Mouse (Mus musculus) skeletal muscle tissue, adult 2 months (tissue): ENCODE data around the gene Fkbp5.

ENCODE experiments used
- DNase-seq: peaks from one replicate; pipeline ENCODE4 v3.0.0-alpha.2; 2012; ENCODE audit warnings: low read depth, low spot score

Fkbp5 gene

GRCm38 (mm10) chr17:28523355-28524008 lies 6.2 kb upstream of the Fkbp5 start:
- DNase-seq: no peak

DNA sequence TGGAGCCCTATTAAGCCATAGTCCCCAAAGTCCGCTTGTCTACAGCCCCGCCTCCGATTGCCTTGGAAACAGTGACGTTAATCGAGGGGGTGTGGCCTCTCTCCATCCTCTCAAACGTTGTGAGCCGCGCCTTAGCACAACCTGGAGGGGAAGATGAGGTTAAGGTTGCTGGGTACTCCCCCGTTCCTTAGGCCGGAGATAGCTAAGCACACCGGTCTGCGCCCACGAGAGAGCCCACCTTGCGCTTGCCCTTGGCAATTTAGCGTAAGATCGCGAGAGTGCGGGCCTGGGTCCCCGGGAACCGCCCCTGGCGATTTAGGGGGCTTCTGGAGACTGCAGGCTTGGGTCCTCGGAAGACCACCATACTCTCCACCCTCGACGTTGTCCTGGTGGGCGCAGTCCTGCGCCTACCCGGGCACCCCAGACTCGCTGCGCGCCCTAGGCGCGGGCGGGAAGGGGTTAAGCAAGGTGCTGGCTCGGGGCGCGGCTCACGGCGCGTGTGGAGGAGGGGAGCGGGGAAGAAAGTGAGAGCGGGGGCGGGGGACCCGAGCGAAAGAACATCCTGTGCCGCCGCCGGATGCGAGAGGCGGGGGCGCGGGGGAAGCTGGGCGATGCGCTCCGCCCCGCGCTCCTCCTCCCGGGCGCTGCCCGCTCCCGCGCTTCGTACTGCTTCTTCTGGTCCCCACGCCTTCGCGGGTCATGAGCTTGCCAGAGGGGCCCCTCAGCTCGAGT lies 5.5 kb upstream of the Fkbp5 start:
- peak; percentile 90 for DNase-seq

DNA sequence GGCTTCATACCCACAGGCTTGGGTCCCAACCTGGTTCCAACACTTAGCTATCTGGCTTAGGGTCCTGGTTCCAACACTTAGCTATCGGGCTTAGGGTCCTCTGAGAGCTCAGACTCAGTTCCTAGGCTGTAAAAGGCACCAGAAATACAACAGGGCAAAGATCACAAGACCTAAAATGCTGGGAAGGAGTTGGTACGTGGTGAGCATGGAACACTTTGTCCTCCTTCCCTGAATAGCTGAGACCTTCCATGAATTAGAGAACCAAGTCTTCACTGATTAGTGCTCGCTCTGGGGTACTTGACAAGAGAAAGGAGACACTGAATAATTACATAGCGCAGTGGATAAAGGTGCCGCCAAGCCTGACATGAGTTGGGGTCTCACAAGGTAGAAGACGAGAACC lies 4.6 kb upstream of the Fkbp5 start:
- DNase-seq: no peak

DNA sequence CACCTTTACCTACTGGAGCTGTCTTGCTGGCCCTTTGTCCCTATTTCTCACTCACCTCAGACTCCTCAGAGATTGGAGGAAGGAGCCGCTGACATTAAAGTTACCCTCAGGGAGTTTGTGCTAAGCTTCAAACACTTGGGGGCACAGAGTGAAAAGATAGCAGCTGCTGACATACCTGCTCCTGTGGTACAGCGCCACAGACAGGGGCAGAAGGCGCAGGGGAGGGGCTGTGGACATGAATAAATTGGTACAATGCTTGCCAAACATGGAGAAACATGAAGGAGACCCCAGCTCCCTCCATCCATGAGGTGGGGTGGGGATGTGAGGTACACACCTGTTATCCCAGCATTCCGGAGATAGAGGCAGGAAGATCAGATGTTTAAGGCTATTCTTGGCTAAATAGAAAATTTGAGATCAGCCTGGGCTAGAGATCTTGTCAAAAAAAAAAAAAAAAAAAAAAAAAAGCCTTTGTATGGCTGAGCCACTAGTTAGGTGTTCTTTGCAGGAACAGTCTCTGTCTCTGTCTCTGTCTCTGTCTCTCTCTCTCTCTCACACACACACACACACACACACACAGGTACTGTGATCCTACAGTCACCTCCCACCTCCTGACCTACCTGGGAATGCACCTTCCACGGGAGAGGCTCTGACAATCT lies 3.9 kb upstream of the Fkbp5 start:
- DNase-seq: no peak

GRCm38 (mm10) chr17:28520561-28520960 lies 3.2 kb upstream of the Fkbp5 start:
- no peak for DNase-seq

DNA sequence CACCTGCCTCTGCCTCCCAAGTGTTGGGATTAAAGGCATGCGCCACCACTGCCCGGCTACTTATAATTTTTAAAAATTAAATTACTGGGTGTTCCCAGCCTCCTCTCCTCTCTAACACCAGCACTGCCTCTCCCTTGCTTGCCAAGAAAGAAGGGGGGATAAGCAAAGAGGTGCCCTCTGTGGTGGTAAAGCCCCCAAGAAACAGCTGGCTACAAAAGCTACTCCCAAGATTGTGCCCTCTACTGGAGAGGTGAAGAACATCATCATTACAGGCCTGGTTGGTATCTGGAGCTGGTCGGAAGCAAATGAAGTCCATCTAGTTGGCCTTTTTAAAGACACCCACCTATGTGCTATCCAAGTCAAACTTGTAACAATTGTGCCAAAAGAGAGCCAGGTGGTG lies 2.5 kb upstream of the Fkbp5 start:
- DNase-seq: no peak

DNA sequence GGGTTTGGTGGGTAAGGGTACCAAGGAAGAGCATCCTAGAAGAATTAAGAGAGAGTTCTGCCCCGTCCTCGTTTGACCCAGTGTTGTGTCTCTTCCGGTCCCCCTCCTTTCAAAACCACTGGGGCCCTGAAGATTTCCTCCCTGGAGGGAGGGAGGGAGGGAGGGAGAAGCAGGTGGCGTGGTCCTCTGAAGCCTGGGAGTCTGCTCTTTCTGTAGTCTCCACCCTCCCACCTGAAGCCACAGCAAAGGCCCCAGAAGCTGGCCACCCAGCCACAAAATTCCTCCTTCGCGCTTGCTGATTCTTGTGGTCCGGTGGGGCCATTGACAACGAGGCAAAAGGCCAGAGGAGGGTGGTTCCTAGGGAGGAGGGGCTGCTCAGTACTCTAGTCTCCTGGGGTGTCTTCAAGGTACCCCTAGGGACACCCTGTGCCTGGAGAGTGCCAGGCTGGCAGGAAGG lies 1.3 kb upstream of the Fkbp5 start:
- DNase-seq: no peak

DNA sequence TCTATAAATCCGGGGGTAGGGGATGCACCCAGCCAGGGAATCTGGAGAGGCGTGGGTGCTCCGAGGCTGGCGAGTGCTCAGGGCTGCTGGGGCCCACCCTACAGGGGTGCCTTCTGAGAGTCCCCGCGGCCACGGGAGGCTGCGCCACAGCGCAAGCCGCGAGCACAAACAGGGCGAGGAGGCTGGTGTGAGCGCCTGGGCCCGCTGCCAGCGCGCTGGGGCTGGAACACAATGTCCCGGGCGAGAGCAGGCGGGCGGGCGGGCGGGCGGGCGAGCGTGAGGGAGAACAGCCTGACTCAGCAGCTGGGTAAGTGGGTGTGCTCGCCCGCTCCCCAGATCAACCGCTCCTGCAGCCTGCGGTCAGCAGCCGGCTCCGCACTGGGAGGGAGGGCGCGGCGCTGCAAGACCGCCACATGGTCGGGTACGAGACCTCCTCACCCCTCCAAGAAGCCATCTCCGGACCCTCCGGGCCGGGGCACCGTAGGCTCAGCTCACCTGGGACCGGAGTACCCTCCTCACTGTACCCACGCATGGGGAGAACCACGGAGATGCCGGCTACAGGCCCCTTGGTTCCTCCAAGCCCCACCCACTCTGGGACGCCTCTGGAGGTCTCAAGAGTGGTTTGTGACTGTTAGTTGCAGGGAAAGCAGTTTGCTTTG lies 758 bp upstream of the Fkbp5 start:
- DNase-seq: peak; percentile 96

DNA sequence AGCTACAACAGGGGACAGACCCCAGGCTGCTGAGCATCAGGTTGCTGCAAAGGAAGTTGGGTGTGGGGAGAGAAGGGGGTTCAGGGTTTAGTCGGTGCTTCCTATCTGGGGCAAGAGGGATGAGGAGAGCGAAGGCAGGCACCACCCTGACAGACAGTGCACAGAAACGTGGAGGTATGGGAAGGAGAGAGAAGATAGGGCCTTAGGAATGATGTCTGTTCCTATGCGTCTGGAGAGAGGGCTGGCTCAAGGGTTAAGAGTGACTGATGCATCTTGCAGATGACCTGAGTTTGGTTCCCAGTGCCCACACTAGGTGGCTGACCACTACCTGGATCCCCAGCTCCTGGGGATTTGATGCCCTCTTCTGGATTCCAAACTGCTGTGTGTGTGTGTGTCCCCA lies 446 bp downstream of the Fkbp5 start:
- DNase-seq: no peak

DNA sequence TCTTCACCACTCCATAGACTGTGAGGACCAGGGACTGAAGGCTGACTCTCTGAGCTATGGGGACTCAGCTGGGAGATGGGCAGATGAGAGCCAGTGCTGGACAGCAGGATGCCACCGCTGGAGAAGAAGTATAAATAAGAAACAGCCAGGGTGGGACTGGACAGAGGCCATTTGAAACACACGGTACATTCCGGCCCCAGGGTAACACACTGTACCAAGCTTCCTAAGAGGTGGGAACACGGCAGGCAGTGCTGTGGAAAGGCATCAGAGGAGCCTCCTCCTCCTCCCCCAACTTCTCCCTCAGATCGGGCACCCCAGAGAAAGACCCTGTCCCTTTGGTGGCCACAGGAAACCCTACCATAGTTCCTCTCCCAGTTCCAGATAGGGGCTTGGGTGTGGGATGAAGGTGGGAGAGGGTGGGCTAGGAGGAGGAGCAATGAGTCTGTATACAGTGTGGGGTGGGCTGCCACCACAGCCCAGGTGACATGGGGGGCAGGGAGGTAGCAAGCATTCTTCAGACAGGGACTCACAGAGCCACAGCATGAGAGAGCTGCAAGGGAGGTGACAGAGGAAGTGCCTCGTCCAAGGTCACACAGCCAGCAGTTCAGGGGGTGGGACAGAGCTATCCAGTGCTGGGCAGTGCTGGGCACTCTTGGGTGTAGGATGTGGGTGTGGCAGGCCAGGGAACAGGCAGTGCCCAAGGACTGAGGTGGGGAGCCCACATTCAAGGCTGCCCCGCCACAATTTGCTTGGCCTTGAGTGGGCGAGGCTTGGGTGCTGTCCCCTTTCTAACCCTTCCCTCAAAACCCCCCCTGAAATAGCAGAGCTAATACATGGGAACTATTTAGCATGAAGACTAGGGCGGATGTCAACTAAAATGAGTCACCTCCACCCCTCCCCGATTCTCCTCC lies 1.6 kb downstream of the Fkbp5 start:
- DNase-seq: no peak

GRCm38 (mm10) chr17:28514555-28514954 lies 2.8 kb downstream of the Fkbp5 start:
- no peak for DNase-seq

DNA sequence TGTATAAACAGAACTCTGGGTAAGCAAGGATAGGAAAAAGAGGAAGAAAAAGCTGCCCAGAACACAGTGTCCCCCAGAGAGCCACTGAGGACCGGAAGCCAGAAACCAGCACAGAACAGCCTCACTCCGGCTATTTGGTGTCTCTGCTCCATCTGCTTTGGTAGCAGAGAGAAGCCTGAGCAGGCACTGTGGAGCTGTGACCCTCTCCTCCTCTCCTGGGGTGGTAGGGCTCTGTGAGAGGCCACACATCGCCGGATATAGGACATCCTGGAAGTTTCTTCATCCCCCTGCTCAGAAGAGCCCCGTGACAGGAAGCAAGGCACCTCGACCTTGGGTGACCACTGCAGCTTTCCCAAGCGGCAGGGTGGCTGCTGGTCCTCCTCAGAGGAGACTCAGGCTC lies 3.5 kb downstream of the Fkbp5 start:
- DNase-seq: no peak

DNA sequence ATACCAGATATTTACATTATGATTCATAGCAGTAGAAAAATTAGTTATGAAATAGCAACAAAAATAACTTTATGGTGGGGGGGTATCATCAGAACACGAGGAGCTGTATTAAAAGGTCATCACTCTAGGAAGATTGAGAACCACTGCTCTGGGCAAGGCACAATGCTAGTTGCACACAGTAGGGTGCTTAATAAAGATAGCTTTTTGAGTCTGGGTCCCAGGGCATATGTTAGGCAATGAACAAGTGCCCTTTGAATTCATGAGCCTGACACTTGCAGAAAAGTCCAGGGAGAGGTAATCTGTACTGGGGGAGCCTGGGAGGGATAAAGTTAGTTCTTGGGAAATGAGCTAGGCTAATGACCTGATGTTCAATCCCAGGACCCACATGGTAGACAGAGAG lies 4.0 kb downstream of the Fkbp5 start:
- no peak for DNase-seq

DNA sequence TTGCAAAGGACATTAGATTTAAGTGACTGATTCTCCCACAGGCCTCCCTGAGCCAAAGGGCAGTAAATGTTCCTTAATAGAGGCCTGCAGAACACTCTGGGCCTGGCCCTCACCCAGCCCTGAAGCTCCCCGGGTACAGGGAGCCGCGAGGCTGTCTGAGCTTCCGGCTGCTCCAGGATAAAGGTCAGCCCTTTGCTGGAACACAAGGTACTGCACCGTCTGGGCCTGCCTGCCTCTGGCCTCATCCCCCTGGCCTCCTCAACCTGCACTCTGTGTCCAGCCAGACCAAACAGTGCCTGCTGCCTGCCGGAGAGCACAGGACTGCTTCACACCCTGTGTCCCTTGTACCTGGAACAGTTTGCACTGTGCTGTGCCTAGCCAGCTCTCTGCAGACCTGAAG lies 4.6 kb downstream of the Fkbp5 start:
- DNase-seq: peak; percentile 93

GRCm38 (mm10) chr17:28511616-28512541 lies 5.4 kb downstream of the Fkbp5 start:
- no peak for DNase-seq

- DNase-seq: no peak
These were observed 6.6 kb downstream of the Fkbp5 start for GRCm38 (mm10) chr17:28510445-28511342.

DNA sequence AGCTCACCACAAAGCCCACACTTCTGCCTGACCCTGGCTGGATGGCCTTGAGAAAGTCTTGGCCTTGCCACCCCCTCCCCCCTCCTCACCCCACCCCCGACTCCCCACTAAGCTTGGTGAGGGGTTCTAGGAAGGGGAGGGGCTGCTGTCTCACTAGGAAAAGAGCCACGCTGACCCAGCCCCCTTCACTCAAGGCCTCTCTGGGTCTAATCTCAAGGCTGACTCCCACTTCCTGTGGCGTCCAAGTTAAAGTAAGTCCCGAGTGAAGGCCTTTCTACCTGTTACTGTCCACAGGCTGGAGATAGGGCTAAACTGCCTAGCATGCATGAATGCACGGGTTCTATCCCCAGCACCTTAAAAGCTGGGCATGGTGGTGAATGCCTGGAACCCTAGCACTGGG lies 9.8 kb downstream of the Fkbp5 start:
- no peak for DNase-seq

DNA sequence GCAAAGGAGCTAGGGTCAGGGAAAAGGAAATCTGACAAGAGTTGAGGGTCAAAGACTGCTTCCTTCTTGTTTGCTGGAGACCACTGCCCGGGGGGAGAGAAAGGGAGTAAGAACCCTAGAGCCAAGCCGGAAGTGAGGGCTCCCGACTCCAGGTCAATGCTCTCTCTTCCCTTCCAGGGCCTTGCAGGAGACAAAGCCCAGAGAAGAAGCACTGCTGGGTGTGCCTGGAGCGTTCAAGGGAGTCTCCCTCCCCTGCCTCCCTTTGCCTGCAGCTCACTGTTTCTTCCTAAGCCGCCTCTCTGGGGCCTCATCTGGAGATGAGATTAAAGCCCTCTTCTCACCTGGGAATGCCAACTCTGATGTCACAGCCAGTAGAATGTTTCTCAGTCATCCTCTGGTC lies 10.4 kb downstream of the Fkbp5 start:
- DNase-seq: no peak

DNA sequence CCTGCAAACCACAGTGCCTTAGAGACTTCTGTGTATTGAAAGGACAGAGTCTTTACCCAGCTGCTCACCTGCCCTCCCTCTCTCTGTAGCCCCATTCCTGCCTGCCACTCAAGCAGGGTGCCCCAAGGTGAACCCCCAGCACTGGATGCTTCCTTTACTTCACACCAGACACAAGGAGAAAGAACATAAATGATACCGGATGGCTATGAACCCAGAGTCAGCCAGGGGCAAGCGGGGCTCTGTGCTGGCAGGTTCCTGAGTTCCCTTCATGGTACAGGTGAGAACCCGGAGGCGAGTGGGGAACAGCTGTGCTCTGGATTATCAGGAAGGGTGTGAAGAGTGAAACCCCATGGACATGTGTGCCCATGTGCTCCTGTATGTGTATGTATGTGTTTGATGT lies 11.7 kb downstream of the Fkbp5 start:
- DNase-seq: no peak
